Mouse (Mus musculus) midbrain, embryonic 11.5 days (tissue): ENCODE data around the gene Ric3. TPM values are rescaled to one million over a fixed set of nuclear protein-coding genes. Genes with fewer than 3 reads are reported as not detected.
"Not testable (repeated sequence)": the region's sequence is repeated elsewhere in the genome, so short reads cannot be mapped to it uniquely, and the experiment has no call there.

Source experiments
- ATAC-seq: fragments of 200-750 bp; cut with Nextera tagmentation; 2 replicates; pipeline ENCODE4 v1.8.0; 2017; ENCODE audit warnings: moderate TSS enrichment, moderate library complexity; ENCODE audit not compliant: low FRiP score
- DNase-seq: peaks from one replicate; pipeline ENCODE4 v3.0.0; 2015; ENCODE audit warnings: low spot score; ENCODE audit errors: missing footprints
- H3K27ac ChIP-seq: fragments of 300-500 bp; sonication (generic); 2 replicates; pipeline ENCODE4 v1.5.1; 2014; ENCODE audit warnings: low read depth, low read length
- H3K27me3 ChIP-seq: fragments of 300-500 bp; sonication (generic); 2 replicates; pipeline ENCODE4 v1.6.1; 2014; ENCODE audit warnings: mild to moderate bottlenecking, low read length, moderate library complexity, mixed read lengths; ENCODE audit not compliant: control insufficient read depth, insufficient read depth
- H3K36me3 ChIP-seq: fragments of 300-500 bp; sonication (generic); 2 replicates; pipeline ENCODE4 v1.6.1; 2014; ENCODE audit warnings: mild to moderate bottlenecking, low read length, moderate library complexity, mixed read lengths; ENCODE audit not compliant: control insufficient read depth, insufficient read depth
- H3K4me1 ChIP-seq: fragments of 300-500 bp; sonication (generic); 2 replicates; pipeline ENCODE4 v1.6.1; 2014; ENCODE audit warnings: low read length; ENCODE audit not compliant: control insufficient read depth, insufficient read depth
- H3K4me2 ChIP-seq: fragments of 300-500 bp; sonication (generic); 2 replicates; pipeline ENCODE4 v1.6.1; 2014; ENCODE audit warnings: mild to moderate bottlenecking, moderate library complexity
- H3K4me3 ChIP-seq: fragments of 300-500 bp; sonication (generic); 2 replicates; pipeline ENCODE4 v1.5.1; 2014; ENCODE audit warnings: low read depth, low read length
- H3K9ac ChIP-seq: fragments of 300-500 bp; sonication (generic); 2 replicates; pipeline ENCODE4 v1.6.1; 2014; ENCODE audit warnings: low read length
- H3K9me3 ChIP-seq: fragments of 300-500 bp; sonication (generic); 2 replicates; pipeline ENCODE4 v1.6.1; 2016; ENCODE audit warnings: low read length; ENCODE audit not compliant: control insufficient read depth
- WGBS: fragments of 180-500 bp; shearing (Covaris S2); extraction: QIAGEN DNeasy Blood & Tissue Kit; methylation state at CpG from one replicate; pipeline ENCODE4 v1.1.7; 2014; 5-methylcytosine and 5-hydroxymethylcytosine counted together
- polyA plus RNA-seq: library from polyadenylated mRNA; unstranded; fragments of >200 nt; fragmentation: Nextera tagmentation; extraction: Ambion mirVana; gene quantifications from 2 replicates; pipeline ENCODE4 v1.2.1, GENCODE M21; 2014

The Ric3 gene
- polyA plus RNA-seq: 21.3 and 22.7 TPM in 2 replicates

- H3K9ac ChIP-seq: peak within 1 kb of the TSS; percentile 91
- WGBS: 3% methylated on average over 50 of the region's 50 CpGs
These were observed at the start of gene Ric3 for GRCm38 (mm10) chr7:109083113-109083812. TSS of gene Ric3 (minus strand) at chr7:109083331.

GRCm38 (mm10) chr7:109131565-109131964 is 48.4 kb upstream of the Ric3 start:
- Histone ChIP-seq H3K4me3 (no peak overlapping the region), H3K4me2 (no peak overlapping the region)
- 80% methylated on average over 2 of the region's 2 CpGs for whole genome bisulfite sequencing

More at GRCm38 (mm10) chr7:109083113-109083812, at the start of gene Ric3:
- H3K27ac ChIP-seq: no peak within 1 kb of the TSS; the same call in 1 of the 2 replicates
- peak within 1 kb of the TSS; percentile 83 for H3K4me3 ChIP-seq
- peak within 1 kb of the TSS; percentile 64 for H3K4me2 ChIP-seq
- ATAC-seq (peak; percentile 94), DNase-seq (peak; percentile 97)
- H3K36me3 ChIP-seq: no peaks in the 10 kb centered on the region
- H3K4me1 ChIP-seq: peaks cover 9% of the 10 kb centered on the region
- H3K27me3 ChIP-seq: no peaks in the 10 kb centered on the region
- H3K9me3 ChIP-seq: no peaks in the 10 kb centered on the region

GRCm38 (mm10) chr7:109129946-109130686 is 47.0 kb upstream of the Ric3 start:
- Histone ChIP-seq H3K4me3 (no peak overlapping the region), H3K27ac (no peak overlapping the region), H3K9ac (no peak overlapping the region), H3K4me2 (no peak overlapping the region), H3K27me3 (no peaks in the 10 kb centered on the region), H3K4me1 (no peaks in the 10 kb centered on the region), H3K9me3 (no peaks in the 10 kb centered on the region), H3K36me3 (no peaks in the 10 kb centered on the region)
- peak; percentile 41 for DNase-seq
- WGBS: 77% methylated on average over 5 of the region's 5 CpGs
- ATAC-seq: no peak

More at GRCm38 (mm10) chr7:109131565-109131964, 48.4 kb upstream of the Ric3 start:
- Histone ChIP-seq H3K9me3 (no peaks in the 10 kb centered on the region), H3K27ac (no peak overlapping the region), H3K27me3 (no peaks in the 10 kb centered on the region), H3K36me3 (no peaks in the 10 kb centered on the region), H3K9ac (no peak overlapping the region), H3K4me1 (no peaks in the 10 kb centered on the region)
- ATAC-seq (no peak), DNase-seq (peak; percentile 26)

- H3K4me3 ChIP-seq: no peak overlapping the region
- no peaks in the 10 kb centered on the region for H3K27me3 ChIP-seq
- no peaks in the 10 kb centered on the region for H3K9me3 ChIP-seq
- no peak for ATAC-seq
- DNase-seq: peak; percentile 76
- H3K27ac ChIP-seq: no peak overlapping the region
- no peak overlapping the region for H3K9ac ChIP-seq
- H3K36me3 ChIP-seq: no peaks in the 10 kb centered on the region
- H3K4me2 ChIP-seq: no peak overlapping the region
- no peaks in the 10 kb centered on the region for H3K4me1 ChIP-seq
These were observed 46.3 kb upstream of the Ric3 start for GRCm38 (mm10) chr7:109129442-109129841.

GRCm38 (mm10) chr7:109115929-109116328 is 32.8 kb upstream of the Ric3 start:
- ATAC-seq (peak; percentile 44), DNase-seq (peak; percentile 85)
- Histone ChIP-seq H3K9me3 (no peaks in the 10 kb centered on the region), H3K4me2 (no peak overlapping the region), H3K4me3 (no peak overlapping the region), H3K27ac (peak overlapping the region; percentile 76), H3K27me3 (no peaks in the 10 kb centered on the region), H3K36me3 (no peaks in the 10 kb centered on the region), H3K9ac (peak overlapping the region; percentile 12; the same call in 1 of the 2 replicates), H3K4me1 (peaks cover 11% of the 10 kb centered on the region)
- 62% methylated on average over 4 of the region's 4 CpGs for WGBS

GRCm38 (mm10) chr7:109115488-109115887 is 32.4 kb upstream of the Ric3 start:
- not testable (repeated sequence) for H3K27me3 ChIP-seq, H3K9ac ChIP-seq, H3K9me3 ChIP-seq, H3K36me3 ChIP-seq, H3K4me2 ChIP-seq, DNase-seq, H3K4me3 ChIP-seq
- no CpG with 5 or more reads among the region's 4 CpGs for WGBS
- Histone ChIP-seq H3K4me1 (peaks cover 11% of the 10 kb centered on the region), H3K27ac (peak overlapping the region; percentile 76)
- ATAC-seq: peak; percentile 91

- H3K36me3 ChIP-seq: no peaks in the 10 kb centered on the region
- no peaks in the 10 kb centered on the region for H3K9me3 ChIP-seq
- no peak overlapping the region for H3K4me2 ChIP-seq
- peak; percentile 90 for ATAC-seq
- DNase-seq: peak; percentile 92
- H3K9ac ChIP-seq: no peak overlapping the region
- WGBS: 40% methylated on average over 10 of the region's 10 CpGs
- H3K27me3 ChIP-seq: no peaks in the 10 kb centered on the region
- H3K4me3 ChIP-seq: no peak overlapping the region
- peaks cover 11% of the 10 kb centered on the region for H3K4me1 ChIP-seq
- peak overlapping the region; percentile 55 for H3K27ac ChIP-seq
These were observed 31.8 kb upstream of the Ric3 start for GRCm38 (mm10) chr7:109114950-109115349.

- Histone ChIP-seq H3K9ac (no peak overlapping the region), H3K4me2 (no peak overlapping the region), H3K27me3 (no peaks in the 10 kb centered on the region), H3K4me3 (no peak overlapping the region), H3K9me3 (no peaks in the 10 kb centered on the region), H3K36me3 (no peaks in the 10 kb centered on the region), H3K4me1 (peaks cover 7% of the 10 kb centered on the region), H3K27ac (no peak overlapping the region)
- DNase-seq (no peak), ATAC-seq (no peak)
- WGBS: 76% methylated on average over 5 of the region's 5 CpGs
These were observed 27.9 kb upstream of the Ric3 start for GRCm38 (mm10) chr7:109111000-109111399.

GRCm38 (mm10) chr7:109104894-109105293 is 21.8 kb upstream of the Ric3 start:
- H3K36me3 ChIP-seq: no peaks in the 10 kb centered on the region
- no peaks in the 10 kb centered on the region for H3K27me3 ChIP-seq
- H3K4me1 ChIP-seq: no peaks in the 10 kb centered on the region
- WGBS: 88% methylated on average over 1 of the region's 1 CpGs
- no peak overlapping the region for H3K9ac ChIP-seq
- H3K27ac ChIP-seq: no peak overlapping the region
- ATAC-seq (no peak), DNase-seq (no peak)
- no peaks in the 10 kb centered on the region for H3K9me3 ChIP-seq
- H3K4me2 ChIP-seq: no peak overlapping the region
- no peak overlapping the region for H3K4me3 ChIP-seq
